Mouse (Mus musculus): ENCODE measurements around the gene 4931428L18Rik.

Gene 4931428L18Rik

DNA sequence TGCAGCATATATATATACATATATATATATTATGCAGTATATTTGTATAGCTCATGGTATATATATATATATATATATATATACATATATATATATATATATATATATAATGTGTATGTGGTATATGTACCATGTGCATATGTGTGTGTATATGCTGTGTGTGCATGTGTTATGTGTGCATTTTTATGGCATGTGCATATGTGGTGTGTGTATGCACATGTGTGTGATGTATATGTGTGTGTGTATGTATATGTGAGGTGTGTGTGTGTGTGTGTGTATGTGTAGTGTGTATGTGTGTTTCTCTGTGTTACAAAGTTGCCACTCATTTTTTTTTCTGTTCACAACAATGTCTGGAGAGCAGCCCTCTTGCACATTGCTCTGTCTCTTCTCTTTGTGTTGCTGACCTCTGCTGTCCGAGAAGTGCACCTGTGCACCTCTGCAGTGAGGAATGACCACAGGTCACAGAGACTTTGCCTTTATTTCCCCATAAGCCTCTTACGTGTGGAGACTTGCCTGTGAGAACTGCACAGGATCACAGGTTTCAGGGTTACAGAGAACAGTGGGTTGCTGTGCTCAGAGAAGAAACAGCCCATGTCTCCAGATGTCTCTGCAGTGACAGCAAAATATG, 69.6 kb downstream of the 4931428L18Rik start:
- no peak for DNase-seq (ENCODE audit: low spot score)

DNA sequence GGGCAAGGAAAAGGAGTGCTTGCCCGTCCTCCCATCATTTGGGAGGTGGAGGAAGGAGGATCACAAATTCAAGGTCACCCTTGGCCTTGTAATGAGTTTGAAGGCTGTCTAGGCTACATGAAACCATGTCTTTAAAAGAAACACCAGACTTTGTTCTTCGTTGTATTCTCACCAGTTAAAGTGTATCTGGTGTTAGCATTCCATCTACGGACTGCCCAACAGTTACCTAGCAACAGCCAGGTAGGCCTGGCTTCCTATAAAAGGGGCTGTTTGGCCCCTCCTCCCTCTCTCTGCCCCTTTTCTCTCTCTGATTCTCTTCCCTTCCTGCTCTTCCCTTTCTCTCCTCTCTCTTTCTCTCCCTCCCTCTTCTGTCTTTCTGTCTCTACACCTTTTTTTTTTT, 71.9 kb downstream of the 4931428L18Rik start:
- no peak for DNase-seq (ENCODE audit: low spot score)

DNA sequence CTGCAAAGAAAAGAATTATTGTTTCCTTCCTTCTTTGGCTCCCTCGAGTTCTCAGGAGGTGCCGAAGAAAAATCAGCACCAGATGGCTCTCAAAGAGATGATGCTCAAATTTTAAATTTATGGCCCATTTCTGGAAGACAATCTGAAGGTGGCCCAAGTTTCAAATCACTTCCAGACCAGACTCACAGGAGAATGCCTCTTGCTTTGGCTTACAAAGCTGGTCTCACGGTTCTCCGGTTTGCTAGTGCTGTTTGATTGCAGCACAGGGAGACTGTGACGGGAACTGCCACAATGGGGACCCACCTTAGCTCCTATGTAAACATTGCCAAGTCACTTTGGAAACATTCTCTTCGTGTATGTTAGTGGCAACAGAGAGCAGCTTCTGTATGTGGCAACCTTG, 72.8 kb downstream of the 4931428L18Rik start:
- DNase-seq (ENCODE audit: low spot score): no peak

DNA sequence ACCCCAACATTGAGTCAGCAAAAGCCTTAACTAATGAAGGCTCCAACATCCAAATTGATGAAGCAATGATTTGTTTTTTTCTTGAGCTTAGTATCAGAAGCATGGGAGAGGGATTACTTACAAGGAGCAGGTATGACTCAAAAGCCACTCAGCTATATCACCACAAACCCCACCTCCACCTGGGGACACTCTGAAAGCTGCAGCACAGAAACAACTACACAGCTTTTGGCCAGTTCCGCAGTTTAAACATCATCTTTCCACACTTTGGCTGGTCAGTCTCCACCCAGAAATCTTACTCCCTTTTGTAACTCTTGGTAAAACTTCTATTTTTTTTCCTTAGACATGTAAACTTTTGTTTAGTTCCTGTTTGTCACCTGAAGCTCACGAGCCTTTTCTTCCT, 78.9 kb downstream of the 4931428L18Rik start:
- no peak for DNase-seq (ENCODE audit: low spot score)

DNA sequence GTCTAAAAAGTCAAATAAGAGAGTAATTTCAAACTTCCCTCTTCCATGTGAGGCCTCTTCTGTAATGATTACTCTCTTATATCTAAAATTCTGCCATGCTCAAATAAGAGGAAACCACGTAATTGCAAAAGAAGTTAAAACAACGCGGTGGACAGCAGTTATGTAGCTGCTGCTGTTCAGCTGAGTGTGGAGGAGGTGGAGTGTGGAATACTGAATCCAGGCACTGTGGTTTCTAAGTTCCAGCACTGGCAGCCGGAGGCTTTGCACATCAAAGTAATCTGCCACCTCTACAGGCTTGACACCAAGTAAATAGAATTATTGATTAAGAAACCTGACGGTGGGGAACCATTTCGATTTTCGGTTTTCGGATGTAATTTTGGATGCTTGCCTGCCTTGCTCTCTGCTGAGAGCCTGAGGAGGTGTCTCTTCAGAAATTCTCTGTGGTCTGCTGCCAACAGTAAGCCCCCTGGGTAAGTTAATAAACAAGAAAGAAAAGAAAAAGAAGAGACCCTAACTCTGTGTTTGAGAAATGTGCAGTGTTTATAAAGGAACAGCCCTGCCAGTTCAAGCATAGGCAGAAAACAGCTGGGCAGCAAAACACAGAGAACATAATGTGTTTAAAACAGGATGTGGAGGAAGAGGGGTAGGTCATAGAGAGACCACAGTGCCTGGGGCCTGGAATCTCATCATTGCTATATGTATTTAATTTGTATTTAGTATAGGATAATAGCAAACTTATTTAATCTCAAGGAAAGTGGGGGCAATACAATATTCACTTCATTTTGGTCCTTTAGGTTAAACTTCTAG, 80.0 kb downstream of the 4931428L18Rik start:
- no peak for DNase-seq (ENCODE audit: low spot score)

DNA sequence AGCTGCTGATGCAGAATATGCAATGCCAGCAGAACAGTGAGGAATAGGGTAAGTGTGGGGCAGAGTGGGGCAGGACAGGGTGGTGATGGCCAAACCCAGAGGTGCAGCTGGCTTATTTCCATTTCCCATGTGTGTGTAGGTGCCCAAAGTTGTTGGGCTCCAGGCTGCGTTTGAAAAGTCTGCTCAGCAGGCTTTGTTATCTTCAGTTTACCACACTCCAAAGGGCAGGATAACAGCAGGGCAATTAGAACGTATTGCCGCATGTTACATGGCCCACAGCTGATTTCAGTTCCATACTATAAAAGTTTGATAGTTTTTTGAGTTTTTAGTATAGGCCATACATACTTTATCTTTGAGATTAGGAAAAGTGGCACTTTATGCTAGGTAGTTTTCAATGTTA, 84.1 kb downstream of the 4931428L18Rik start:
- DNase-seq (ENCODE audit: low spot score): no peak

DNA sequence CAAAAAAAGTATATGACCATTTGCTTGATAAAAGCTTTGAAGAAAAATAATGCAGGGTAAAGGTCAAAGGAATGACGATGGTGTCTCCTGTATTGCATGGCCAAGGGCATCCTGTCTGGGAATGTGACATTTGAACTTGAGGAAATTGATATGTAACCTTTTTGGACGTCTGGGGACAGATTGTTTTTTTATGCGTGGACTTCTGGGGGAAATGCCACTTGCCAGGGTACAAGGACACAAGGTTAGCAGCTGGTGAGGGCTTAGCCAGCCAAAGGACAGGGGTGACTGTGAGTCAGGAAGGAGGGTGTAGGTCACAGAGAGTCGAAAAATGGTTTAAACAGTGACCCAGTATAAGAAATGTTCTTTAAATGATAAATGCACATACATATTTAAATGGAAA, 109.0 kb downstream of the 4931428L18Rik start:
- DNase-seq (ENCODE audit: low spot score): no peak

DNA sequence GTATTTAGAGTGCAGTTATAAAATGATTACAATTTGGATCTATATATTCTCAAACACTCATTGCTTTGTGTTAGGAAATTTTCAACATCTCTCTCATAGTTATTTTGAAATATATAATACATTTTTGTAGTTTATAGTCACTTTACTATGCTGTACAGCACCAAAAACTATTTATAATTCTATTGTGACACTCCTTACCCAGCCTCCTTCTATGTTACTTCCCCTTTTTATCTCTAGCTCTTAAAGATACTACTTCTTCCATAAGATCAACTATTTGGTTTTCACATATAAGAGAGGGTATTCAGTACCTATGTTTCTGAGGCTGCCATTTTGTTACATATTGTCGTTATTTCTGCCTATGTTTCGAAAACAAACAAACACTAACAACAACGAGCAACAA, 114.5 kb downstream of the 4931428L18Rik start:
- DNase-seq (ENCODE audit: low spot score): no peak

DNA sequence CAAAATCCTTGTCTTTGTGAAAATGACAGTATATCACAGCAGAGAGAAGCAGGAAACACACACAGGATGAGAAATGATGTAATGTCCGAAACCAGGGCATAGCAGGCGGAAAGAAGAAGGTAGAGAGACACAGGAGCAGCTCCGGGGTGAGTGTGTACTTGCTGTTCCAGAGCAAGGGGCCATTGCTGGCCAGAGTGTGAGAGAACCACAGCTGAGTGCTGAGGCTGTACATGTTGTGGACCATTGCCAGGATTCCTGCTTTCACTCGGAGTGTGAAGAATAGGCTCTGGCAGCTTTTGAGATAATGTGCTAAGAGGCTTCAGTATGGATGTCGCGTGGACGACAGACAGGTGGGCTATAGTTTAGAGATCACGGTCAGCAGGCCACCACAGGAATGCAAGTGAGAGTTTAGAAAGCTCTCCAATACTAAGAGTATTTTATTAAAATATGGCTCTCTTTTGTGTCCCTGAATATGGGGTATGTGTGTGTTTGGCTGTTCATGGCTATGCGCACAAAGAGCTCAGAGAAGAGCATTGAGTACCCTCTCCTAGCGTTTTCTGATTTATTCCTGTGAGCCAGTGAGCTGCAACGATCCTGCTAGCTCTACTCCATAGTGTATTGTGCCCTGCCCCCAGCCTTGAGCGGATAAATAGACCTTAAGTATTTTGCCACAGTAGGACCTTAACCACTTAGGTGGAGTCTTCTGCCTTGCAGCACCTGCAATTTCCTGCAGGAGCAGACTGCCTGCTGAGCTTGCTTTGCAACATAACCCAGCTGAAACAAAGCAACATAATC, 119.4 kb downstream of the 4931428L18Rik start:
- no peak for DNase-seq (ENCODE audit: low spot score)

DNA sequence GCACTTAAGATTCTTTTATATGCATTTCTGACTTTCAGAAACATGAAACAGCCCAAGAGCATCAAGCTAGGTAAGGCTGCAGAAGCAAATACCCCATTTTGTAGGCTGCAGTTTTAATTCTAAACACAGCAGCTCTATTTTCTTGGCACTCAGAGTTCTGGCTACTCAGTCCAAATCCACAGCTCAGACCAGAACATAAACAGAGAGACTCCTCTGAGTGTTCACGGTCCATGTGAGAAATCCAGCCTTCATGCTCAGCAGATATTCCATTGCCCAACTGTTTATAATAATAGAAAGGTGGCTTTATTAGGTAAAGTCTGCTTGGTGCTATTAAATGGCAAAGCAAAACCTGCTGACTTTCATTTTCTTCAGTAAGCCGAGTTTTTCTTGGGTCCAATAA, 120.2 kb downstream of the 4931428L18Rik start:
- no peak for DNase-seq (ENCODE audit: low spot score)

DNA sequence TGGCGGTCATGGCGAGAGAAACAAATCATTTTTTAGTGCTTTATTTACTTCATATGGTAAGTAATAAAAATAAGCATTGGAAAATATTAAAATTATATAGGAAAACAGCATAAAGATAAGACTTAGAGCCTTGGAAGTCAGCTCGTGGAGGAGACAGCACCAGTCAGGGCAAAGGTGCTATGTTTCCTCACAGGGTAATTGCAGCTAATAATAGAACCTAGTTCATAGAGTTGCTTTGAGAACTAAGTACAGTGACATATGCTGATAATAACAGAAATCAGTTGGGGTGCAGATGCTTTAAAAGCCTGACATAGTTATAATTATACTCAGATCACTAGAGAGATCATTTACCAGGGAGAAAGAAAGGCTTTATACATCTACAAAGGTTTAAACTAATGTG, 125.3 kb downstream of the 4931428L18Rik start:
- no peak for DNase-seq (ENCODE audit: low spot score)

DNA sequence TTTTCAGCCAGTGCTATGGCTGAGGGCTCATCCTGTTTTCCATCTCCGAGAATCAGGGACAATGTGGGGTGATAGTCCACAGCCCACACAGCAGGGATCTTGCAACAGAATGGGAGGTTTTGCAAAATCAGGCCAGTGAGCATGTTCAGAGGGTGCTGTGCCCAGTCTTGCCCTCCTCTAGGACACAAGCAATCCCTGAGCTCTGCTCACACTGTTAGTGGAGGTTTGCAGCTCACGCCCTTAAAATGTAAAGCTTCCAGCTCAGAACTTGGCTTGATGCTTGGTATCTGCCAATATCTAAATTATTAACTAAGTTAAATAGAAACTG, 126.1 kb downstream of the 4931428L18Rik start:
- DNase-seq (ENCODE audit: low spot score): no peak

DNA sequence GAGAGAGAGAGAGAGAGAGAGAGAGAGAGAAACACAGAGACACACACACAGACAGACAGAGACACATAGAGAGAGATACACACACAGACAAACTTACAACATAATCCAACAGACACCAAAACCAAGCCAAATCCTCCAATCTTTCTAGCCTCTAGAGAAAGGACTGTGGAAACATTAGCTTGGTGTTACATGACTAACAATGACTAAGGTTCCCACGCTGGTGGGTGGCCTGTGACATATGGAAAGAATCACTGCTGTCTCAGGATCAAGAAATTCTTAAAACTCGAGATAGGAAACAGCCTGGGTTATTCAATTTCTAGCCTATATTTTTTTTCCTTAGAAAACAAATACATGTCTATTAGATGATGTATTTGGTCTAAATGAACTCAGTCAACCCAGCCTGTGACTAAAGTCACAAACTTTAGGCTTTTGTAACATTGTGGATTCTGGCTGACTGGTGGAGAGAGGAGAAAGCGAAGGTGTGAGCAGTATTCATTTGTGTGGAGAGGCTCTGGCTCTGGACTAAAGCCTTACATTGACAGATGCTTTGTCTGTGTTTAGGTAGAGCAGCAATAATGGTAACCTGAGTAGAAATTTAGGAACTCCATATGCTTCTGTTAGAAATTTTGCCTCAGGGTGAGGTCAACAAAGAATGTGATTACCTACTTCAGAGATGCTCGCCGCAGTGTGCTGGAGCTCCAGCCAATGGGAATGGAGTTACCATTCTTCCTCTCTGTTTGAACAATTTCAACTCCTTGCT, 126.6 kb downstream of the 4931428L18Rik start:
- DNase-seq (ENCODE audit: low spot score): no peak

DNA sequence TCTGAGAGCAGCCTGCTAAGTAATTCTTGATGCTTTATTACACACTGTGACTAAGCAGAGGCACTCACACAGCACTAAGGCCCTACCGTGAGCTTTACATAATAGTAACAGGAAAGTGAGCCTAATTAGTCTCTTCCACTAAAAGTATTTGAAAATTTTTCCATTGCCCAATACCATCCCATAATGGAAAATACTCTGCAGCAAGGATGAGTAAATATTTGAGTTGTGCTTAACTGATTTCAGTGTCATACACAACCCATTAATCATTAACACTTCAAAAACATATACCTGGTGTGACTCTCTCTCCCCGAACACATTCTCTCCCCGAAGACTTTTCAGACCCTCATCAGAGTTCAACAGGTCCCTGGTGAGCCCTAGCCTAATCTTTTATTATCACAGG, 127.7 kb downstream of the 4931428L18Rik start:
- no peak for DNase-seq (ENCODE audit: low spot score)

DNA sequence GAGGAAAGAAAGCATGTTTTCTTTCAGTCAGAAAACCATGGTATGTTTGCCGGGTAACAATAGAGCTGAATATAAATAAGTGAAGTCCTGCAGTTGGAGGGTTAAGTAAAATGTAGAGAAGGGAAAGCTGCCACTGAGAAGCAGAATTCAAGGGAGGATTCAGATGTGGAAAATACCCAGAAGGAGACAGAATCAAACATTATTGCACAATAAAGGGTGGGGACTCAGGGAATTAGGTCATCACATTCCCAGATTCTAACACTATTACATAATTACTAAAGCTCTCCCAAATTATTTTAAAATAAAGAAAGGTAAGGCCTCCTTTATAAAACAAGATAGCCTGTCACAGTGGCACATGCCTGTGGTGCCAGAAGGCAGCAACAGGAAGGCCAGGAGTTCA, 128.5 kb downstream of the 4931428L18Rik start:
- no peak for DNase-seq (ENCODE audit: low spot score)

DNA sequence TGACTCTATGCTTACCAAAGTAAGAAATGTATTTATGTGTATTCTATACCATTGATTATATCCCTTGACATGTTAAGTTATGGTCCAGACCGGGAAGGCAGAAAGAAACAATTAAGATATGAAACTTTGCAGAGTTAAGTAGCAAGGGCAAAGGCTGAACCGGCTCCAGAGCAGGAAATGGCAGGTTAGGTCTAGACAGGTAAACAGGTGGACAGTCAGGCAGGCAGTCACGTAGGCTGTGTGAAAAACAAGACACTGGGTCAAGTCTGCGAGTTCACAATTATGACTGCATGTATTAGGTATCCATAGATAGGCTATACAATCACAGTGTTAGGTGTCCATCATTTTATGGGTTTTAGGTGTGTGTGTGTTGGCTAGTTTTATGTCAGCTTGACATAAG, 133.8 kb downstream of the 4931428L18Rik start:
- DNase-seq (ENCODE audit: low spot score): no peak

DNA sequence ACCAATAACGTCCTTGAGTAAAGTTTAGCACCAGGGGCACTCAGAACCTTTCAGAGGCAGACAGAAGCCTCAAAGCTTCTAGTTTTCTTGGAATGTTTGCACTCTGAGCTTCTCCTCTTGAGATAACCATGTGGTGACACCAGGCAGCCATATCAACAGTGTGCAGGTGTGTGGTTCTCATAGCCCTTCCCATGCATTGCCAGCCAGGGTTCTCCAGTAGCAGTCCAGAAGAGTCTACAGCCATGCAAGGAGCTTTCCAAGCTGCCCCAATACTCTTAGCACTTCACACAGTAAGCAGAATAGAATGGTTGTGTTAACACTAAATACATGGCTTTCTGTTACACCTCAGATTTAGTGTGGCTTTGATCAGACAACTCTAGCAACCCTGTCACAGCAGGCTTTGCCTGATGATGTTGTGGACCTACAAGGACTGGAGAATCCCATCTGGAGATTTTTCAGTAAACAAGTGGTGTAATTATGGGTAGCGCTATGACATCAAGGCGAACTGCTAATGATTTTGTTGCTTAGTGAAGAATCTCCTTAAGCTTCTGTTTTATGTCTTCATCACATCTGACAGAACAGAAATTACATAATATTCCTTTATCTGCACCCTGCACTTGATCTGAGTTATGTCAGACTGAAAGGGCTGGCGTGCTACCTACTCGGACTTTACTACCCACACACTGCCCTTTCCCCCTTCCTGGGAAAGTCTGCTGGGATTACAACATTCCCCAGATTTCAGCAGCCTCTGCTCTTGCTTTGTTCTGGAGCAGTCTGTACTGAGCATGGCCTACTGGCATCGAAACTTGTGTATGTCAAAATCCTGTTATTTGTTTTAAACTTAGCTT, 149.7 kb downstream of the 4931428L18Rik start:
- no peak for DNase-seq (ENCODE audit: low spot score)

DNA sequence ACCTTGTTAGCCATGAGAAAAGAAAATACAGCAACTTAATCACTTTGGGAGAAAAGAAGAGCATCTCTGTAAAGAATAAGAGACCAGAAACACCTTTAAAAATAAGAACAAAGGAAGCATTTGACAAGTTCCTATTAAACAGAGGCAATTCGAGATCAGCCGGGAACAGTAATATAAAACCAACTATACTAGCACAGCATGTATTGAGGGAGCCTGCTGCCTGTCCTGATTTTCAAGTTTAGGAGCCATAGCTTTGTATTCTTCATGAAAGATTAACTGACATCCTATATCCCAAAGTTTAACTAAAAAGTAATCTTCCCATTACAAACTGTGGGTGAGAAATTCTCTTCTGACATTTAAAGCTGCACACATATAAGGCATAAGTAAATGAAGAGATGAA, 151.3 kb downstream of the 4931428L18Rik start:
- DNase-seq (ENCODE audit: low spot score): no peak

DNA sequence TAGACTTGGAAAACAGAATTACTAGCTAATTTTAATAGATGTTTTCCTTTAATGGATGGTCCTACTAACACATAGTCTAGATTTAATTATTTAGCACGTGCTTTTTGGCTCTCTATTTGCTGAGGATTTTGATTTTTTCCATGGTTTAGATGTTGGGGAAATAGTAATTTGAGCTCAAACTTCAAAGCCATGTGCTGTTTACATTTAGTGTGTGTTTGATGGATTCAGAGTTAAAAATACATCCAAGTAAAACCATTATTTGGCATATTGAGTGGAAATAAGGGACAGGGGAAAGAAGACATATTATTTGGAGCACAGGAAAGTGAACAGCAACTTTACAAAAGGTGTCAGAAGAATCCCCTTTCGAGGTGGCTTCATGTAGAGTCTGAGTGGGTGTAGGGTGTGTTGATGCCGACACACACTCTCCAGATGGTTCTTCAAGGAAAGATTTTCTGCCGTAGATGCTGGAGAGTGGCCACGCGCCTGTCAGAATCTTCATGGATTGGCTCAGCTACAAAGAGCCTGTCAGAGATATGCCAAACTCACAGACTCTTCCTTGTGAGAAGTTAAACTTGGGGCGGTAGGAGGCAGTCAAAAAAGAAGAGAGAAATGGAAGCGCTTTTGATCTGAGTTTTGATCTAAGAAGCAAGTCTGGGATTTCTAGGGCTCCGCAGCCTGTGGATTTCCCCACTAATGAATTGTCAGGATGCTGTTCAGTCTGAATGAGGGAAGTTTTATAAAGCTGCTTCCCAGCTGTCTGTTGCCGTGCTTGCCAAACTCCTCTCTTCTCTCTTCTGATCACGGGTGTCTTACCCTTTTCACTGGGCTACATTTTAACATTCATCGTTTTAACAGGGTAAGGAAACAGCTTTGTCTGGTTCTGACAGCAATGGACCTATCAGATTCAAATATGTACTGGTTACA, 157.4 kb downstream of the 4931428L18Rik start:
- DNase-seq (ENCODE audit: low spot score): no peak

DNA sequence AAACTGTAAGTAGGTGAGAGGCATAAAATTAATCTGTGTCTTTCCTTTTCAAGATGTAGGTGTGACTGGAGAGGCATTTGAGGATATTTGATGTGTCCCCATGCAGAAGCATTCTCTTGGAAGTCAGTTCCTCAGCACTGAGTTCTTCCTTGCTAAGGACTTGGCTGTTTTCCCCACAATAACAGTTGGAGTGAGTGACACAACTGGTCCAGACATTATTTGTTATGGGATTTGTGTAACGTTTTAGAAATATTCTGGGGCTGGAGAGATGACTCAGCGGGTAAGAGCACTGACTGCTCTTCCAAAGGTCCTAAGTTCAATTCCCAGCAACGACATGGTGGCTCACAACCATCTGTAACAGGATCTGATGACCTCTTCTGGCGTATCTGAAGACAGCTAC, 162.7 kb downstream of the 4931428L18Rik start:
- no peak for DNase-seq (ENCODE audit: low spot score)
